Mouse (Mus musculus) thymus, postnatal 4 days (tissue): ENCODE measurements around the gene Gm3594.
A peak's percentile ranks its signal among the peaks of the same experiment; 100 is the strongest.
"Not testable (repeated sequence)": the region's sequence is repeated elsewhere in the genome, so short reads cannot be mapped to it uniquely, and the experiment has no call there.

Experiments used
- DNase-seq: peaks from one replicate; pipeline ENCODE4 v3.0.0; 2021

Gene Gm3594

DNA sequence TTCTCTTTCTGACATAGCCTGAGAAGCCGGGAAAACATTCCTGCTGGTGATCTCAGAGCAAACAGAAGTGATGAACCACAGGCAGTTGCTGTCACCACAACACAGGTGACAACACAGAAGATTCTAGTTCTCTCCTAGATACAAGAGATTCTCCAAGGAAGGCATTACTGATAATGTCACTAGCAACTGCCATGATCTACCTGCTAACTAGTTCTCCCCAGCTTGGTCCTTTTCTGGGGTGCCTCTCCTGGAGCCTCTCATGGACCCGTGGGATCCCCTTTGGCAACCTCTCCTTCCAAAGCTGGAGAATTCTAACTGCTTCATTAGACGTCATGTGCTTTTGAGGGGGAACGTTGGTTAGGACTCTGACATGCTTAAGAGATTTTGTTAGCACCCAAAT, at the start of gene Gm3594:
TSS of gene Gm3594 (minus strand) at position 101 of the 400 bp plus-strand sequence.
- not testable (repeated sequence) for DNase-seq

DNA sequence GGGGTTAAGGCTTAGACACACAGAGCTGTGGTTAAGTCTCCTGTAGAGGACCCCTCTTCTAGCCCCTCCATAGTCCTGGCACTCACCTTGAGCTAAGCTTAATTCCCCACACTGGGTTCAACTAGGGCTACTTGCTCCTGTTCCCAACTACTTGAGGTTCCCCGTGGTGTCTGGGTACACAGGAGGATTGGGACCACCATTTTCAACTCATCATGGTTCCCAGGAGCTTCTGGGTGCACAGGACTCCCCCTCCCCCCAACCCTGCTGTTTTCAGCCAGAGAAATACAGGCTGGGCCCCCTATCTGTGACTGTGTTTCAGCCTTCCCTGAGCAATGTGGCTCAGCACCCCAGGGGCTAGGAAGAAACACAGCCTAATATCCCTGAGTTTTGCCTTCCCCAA, 41.9 kb upstream of the Gm3594 start:
- not testable (repeated sequence) for DNase-seq

DNA sequence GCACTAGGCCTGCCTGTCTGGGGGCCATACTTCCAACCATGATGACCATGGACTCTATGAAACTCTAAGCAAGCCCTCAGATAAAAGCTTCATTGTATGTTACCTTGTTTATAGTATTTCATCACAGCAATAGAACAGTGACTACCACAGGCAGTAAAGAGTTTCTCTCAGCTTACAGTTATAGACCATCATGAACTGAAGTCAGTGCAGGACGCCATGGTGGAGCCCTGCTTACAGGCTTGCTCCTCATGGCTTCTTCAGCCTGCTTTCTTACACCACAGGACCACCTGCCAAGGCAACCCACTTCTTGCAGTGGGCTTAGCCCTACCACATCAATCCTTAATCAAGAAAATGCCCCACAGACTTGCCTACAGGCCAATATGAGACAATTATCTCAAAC, 41.1 kb upstream of the Gm3594 start:
- DNase-seq: not testable (repeated sequence)

DNA sequence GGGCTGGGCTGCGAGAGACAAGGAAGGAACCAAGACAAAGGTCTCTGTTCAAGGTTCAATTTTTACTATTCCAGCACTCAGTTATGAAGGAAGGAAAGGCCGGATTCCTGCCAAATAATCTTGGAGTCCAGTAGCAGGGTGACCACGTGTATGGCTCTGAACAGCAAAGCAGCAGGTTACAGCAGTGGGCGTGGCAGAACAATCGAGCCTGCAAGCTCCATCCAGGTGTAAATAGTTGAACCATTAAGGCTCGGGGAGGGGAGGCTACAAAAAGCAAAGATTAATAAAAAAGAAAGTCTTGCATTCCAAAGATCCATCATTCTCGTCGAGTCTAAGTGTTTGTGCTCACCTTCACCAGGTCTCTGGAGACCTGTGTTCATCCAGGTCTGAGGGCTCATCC, 37.7 kb upstream of the Gm3594 start:
- DNase-seq: peak; percentile 11

DNA sequence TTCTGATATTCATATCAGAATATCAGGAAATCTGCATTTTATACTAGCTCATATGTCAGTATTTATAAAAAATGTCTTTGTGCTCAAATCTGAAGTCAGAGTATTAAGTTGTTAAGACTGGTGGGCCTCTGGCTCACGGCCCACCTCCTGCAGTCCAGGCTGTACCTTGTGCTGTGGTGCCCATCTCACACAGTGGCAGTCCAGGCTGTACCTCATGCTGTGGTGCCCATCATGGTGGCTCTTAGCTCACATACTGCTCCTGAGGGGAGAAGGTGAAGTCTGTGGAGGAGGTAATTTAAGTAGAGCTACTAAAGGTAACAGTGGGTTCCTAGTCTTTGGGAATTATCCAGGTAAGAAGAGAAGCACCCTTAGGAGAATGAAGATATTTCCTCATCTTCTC, 27.4 kb upstream of the Gm3594 start:
- not testable (repeated sequence) for DNase-seq

DNA sequence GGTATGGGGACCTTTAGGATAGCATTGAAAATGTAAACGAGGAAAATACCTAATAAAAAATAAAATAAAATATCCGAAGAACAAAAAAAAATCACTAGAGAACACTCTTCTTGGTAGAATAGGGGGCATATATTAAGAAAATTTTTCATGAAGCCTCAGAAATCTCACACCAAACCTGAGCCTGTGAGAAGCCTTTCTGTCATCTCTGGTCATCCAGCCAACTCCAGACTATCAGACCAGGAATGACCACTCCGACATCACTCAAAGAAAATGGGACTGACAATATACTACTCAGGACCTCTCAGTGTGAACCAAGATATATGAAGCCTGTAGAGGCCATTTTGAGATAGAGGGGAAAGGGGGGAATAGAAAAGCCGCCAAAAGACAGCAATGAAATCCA, 3.6 kb downstream of the Gm3594 start:
- peak; percentile 3 for DNase-seq

DNA sequence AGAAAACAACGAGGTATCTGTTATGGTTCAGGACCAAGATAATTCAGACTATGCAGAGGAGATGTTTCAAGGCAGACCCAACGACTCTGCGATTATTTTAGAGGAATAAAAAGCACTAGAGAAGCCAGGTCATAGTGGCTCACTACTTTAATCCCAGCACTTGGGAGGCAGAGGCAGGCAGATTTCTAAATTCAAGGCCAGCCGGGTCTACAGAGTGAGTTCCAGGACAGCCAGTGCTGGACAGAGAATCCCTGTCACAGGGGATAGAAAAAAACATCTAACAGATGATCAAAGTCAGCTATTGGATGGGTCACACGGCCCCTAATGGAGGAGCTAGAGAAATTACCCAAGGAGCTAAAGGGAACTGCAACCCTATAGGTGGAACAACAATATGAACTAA, 4.2 kb downstream of the Gm3594 start:
- peak; percentile 3 for DNase-seq

DNA sequence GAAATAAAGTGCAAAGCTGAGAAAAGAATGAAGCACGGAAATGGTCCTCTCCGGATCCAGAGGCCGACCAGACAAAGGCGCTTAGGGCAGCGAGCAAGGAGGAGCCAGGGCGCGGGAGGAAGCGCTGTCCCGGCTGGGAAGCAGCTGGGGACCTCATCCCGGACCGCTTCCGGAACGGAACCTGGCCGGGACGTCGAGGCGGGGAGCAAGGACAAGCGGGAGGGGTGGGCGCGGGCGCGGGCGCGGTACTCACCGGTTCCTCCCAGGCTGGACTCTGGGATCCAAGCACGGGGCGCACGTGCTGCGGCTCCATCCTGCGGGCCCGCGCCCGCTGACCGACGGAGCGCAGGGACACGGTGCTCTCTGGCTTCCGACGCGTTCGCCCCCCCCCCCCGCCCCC, 17.6 kb downstream of the Gm3594 start:
- DNase-seq: peak; percentile 21

DNA sequence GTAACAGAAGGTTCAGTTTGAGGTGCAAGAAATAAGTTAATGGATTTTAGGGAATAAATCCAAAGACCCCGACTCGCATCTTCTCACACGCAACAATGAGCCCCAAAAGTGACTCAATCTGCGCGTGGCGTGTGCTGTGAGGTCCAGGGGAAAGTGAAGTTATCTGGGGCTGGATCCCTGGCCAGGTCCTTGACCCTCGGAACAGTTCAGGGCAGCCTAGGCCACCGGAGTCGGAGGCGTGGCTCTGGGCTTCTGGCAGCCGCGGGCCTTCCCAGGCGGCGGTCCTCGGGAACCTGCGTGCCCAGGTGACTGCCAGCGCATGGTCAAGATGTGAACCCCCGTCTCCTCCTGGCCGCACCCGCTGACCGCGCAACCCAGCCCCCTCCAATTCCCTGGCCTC, 18.1 kb downstream of the Gm3594 start:
- DNase-seq: peak; percentile 2

DNA sequence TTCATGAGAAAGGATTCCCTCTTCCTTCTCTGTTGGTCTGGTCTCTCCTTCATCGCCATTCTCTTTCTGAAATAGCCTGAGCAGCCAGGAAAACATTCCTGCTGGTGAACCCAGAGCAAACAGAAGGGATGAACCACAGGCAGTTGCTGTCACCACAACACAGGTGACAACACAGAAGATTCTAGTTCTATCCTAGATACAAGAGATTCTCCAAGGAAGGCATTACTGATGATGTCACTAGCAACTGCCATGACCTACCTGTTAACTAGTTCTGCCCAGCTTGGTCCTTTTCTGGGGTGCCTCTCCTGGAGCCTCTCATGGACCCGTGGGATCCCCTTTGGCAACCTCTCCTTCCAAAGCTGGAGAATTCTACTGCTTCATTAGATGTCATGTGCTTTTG, 32.0 kb downstream of the Gm3594 start, which contains the start of gene Gm3591:
TSS of gene Gm3591 (minus strand) at position 101 of the 400 bp plus-strand sequence.
- DNase-seq: not testable (repeated sequence)

DNA sequence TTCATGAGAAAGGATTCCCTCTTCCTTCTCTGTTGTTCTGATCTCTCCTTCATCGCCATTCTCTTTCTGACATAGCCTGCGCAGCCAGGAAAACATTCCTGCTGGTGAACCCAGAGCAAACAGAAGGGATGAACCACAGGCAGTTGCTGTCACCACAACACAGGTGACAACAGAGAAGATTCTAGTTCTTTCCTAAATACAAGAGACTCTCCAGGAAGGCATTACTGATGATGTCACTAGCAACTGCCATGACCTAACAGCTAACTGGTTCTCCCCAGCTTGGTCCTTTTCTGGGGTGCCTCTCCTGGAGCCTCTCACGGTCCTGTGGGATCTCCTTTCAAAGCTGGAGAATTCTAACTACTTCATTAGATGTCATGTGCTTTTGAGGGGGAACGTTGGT, 54.2 kb downstream of the Gm3594 start, which contains the start of gene Gm16440:
TSS of gene Gm16440 (minus strand) at position 101 of the 400 bp plus-strand sequence.
- not testable (repeated sequence) for DNase-seq
